Mouse (Mus musculus) heart, postnatal 14 days (tissue): ENCODE results near the gene Prickle1. TPM values are rescaled to one million over a fixed set of nuclear protein-coding genes. Genes with fewer than 3 reads are reported as not detected.

Experiments
- DNase-seq, 2 experiments: peaks; one replicate each; pipeline ENCODE4 v3.0.0; 2021 to 2022
- intact Hi-C: fragments of 180-260 bp; cut with DNase I; formaldehyde crosslinking; loops from one replicate; pipeline ENCODE4 v1.15.1; 2025
- total RNA-seq, 2 experiments: library from RNA; stranded (reverse); gene quantifications; 2 replicates each; pipeline ENCODE4 v1.2.3; 2021

Prickle1 gene
- total RNA-seq, 2 experiments from 2014 or later, result 16.7 to 19.9 TPM

DNA sequence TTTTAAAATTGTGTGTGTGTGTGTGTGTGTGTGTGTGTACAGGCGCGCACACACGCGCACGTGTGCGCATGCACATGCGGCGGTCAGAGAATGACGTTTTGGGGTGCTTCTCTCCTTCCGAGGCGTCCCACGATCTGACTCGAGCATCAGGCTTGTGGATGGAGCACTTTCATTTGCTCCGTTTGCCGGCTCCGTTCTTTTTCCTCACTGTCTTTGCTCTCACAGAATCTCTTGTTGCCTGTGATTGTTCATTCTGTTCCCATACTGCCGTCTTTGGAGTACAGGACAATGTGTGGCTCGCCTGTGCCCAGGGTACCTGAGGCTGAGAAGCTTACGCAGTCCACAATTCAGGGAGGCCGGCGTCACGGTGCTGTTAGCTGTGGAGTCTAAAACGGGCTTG lies 134.6 kb downstream of the Prickle1 start:
- intact Hi-C loops, result no loop called here
- DNase-seq, result no peak

DNA sequence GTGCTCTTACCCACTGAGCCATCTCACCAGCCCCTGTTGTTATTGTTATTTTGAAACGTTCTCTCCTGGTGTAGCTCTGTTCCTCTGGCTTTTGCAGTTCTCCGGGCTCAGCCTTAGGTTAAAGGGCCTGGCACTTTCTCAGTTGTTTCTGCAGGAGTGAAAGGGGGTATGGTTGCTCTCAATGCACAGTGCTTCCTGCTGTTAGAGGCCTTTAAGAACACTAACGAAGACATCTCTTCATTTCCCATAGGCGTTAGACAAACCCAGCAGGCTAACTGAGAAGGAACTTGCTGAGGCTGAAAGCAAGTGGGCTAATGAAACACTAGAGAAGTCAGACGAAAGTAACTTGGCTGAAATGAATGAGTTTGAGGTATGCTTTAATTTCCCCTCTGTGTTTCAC lies 136.3 kb downstream of the Prickle1 start:
- DNase-seq, result no peak
- intact Hi-C loops, result no loop called here

DNA sequence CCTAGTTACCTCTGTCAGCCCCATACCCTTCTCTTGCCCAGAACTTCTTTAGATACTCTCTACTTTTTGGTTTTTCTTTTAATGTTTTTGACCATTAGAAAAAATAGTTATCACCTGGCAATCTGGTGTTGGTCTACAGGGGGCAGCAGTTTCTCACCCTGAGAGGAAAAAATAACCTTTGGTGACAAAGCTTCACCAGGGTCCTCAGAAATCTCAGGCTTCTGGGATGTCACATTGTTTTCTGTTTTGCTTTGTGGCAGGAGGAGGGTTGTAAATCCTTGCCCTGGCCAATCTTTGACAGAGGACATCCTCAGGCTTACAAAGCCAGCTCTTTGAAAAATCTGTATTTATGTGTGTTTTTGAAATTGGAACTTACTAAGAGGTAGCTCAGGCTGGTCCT lies 139.7 kb downstream of the Prickle1 start:
- intact Hi-C loops, result no loop called here
- DNase-seq, result no peak

- intact Hi-C loops, result no loop called here
- DNase-seq, result no peak
Measured at GRCm38 (mm10) chr15:93453296-93453695, 142.4 kb downstream of the Prickle1 start.

Other genes with a start within 250 kb of the Prickle1 start
- gene Zcrb1, start 197.6 kb downstream of the Prickle1 start, total RNA-seq, result 10 to 100 TPM; 69.5 to 72.8 TPM
- 10 to 100 TPM; 20.3 to 21.6 TPM for gene Pphln1, start 197.5 kb downstream of the Prickle1 start, total RNA-seq